Mouse (Mus musculus): ENCODE measurements at regions not wholly inside any gene's neighbourhood (a gene's known extent, or its start where the extent isn't known, plus 50 kb on each side); places are given as distances from the start of the nearest gene placed in this dataset.

DNA sequence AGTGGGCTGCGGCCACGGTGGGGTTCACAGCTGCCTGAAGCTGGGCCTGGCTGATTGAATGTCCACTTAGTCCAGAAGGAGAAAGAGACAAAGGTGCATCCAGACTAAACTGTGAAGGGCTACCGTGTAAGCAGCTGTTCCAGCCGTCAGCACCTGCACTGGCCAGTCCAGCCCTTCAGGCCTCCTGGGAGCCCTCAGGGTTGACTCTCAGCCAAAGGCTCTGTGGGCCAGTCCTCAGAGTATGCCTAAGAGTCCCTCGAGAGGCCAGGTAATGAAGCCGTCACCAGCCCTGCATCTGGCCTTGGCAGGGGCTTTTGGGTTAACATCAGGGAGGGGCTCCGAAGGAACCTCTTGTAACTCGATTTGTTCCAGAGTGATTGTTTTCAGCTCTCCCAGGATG is 187.4 kb downstream of the Gpd2 start:
- Histone ChIP-seq H3K9me3 (ENCODE audit: control insufficient read depth, low read length) (no peaks in the 10 kb centered on the region), H3K4me1 (ENCODE audit: control insufficient read depth, insufficient read depth, low read length) (no peaks in the 10 kb centered on the region), H3K4me3 (ENCODE audit: low read length) (no peak overlapping the region), H3K4me2 (replicated peaks; ENCODE audit: low read depth, low read length) (no peak overlapping the region), H3K9ac (ENCODE audit: low read depth, low read length) (no peak overlapping the region), H3K27ac (ENCODE audit: low read depth, low read length) (no peak overlapping the region), H3K36me3 (ENCODE audit: control insufficient read depth, insufficient read depth, low read length) (no peaks in the 10 kb centered on the region), H3K27me3 (ENCODE audit: control insufficient read depth, insufficient read depth, low read length) (no peaks in the 10 kb centered on the region)
- 84% methylated on average over 8 of the region's 8 CpGs for WGBS
- no peak for ATAC-seq (ENCODE audit: low FRiP score, low TSS enrichment)

DNA sequence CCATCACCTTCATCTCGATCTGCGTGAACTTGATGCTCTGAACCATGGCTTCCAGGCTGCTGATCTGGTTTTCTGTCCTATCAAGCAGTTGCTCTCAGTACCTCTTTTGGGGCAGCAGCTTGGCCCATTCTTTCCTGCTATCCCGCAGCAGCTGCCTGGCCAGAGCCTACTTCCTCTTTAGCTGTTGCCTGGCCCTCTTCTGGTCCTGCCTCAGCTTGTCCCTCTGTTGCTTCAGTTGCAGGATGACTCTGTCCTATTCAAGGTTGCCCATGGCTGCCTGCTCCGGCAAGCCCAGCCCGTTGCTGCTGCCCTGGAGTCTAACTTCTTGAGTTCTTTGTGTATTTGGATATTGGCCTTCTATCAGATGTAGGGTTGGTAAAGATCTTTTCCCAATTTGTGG is 188.0 kb downstream of the Gpd2 start:
- Histone ChIP-seq H3K4me2 (replicated peaks; ENCODE audit: low read depth, low read length) (no peak overlapping the region), H3K36me3 (ENCODE audit: control insufficient read depth, insufficient read depth, low read length) (no peaks in the 10 kb centered on the region), H3K27ac (ENCODE audit: low read depth, low read length) (no peak overlapping the region), H3K4me1 (ENCODE audit: control insufficient read depth, insufficient read depth, low read length) (no peaks in the 10 kb centered on the region), H3K4me3 (ENCODE audit: low read length) (no peak overlapping the region), H3K9ac (ENCODE audit: low read depth, low read length) (no peak overlapping the region), H3K9me3 (ENCODE audit: control insufficient read depth, low read length) (no peaks in the 10 kb centered on the region), H3K27me3 (ENCODE audit: control insufficient read depth, insufficient read depth, low read length) (no peaks in the 10 kb centered on the region)
- 94% methylated on average over 5 of the region's 5 CpGs for WGBS
- no peak for ATAC-seq (ENCODE audit: low FRiP score, low TSS enrichment)

DNA sequence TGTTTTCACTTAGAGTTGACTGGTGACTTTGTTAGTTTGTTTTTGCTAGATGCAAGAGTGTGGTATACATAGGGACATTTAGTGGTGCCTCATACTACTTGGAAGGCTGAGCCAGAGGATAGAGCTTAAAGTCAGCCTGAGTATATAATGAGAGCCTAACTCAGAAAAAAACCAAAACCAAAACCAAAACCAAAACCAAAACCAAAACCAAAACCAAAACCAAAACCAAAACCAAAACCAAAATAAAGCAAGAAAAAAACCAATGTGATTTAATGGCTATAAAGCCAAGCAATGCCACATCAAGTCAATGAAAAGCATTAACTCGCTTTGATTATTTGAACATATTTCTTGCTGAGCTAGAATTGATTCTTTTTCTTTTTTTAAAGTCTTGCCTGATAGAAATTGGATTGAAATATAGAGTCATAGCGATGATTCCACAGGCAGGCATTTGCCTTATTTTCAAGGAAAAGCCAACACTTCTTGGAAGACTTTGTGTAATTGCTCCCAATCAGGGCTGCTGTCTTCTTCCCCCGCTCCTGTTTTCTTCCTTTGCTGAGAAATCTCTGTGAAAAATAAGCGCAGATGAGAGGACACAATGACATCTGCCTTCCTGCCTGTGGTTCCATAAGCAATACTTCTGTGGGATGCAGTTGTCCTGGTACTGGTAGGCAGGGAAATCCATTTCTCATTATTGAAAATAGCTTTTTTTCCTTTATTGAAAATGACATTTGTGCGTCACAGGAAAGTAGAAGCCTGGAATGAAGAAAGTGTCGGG is 213.7 kb downstream of the Gpd2 start:
- Histone ChIP-seq H3K4me1 (ENCODE audit: control insufficient read depth, insufficient read depth, low read length) (no peaks in the 10 kb centered on the region), H3K4me3 (ENCODE audit: low read length) (no peak overlapping the region), H3K27me3 (ENCODE audit: control insufficient read depth, insufficient read depth, low read length) (no peaks in the 10 kb centered on the region), H3K36me3 (ENCODE audit: control insufficient read depth, insufficient read depth, low read length) (no peaks in the 10 kb centered on the region), H3K9ac (ENCODE audit: low read depth, low read length) (no peak overlapping the region), H3K27ac (ENCODE audit: low read depth, low read length) (no peak overlapping the region), H3K9me3 (ENCODE audit: control insufficient read depth, low read length) (no peaks in the 10 kb centered on the region), H3K4me2 (replicated peaks; ENCODE audit: low read depth, low read length) (no peak overlapping the region)
- 94% methylated on average over 6 of the region's 6 CpGs for whole genome bisulfite sequencing
- ATAC-seq (ENCODE audit: low FRiP score, low TSS enrichment), result no peak

DNA sequence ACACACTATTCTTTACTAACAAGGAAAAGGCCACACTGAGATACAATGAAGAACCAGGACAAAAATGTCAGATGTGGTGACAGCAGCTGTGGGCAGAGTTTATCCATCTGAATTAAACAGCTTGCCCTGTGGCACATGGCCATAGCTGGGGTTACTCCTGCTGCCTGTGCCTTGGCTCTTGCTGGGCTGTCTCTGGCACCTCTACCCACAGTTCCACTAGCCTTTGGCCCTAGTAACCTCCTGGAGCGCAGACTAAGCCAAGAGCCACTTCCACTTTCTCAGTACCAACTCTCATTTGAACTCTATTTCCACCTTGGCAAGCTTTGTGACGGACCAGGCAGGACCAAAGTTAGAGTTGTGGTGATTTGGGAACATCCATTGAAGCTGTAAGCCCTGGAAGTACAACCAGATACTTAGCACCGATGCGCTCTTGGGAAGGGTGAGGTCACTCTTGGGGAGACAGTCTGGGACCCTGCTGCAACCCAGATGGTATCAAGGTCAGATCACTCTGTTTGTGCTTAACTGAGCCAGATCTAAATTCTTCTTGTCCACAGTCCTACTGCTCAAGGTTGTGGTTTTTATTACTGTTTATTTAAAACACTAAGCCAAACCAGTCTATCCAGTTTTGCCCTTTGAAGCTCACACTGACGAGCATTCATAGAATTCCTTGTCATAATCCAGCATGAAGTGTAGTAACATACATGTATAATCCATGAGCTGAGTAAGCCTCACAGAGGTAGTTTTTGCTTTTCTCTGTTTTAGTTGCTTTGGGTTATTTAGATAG is 216.7 kb downstream of the Gpd2 start:
- Histone ChIP-seq H3K27ac (ENCODE audit: low read depth, low read length) (no peak overlapping the region), H3K9ac (ENCODE audit: low read depth, low read length) (no peak overlapping the region), H3K4me2 (replicated peaks; ENCODE audit: low read depth, low read length) (no peak overlapping the region), H3K27me3 (ENCODE audit: control insufficient read depth, insufficient read depth, low read length) (no peaks in the 10 kb centered on the region), H3K4me3 (ENCODE audit: low read length) (no peak overlapping the region), H3K36me3 (ENCODE audit: control insufficient read depth, insufficient read depth, low read length) (no peaks in the 10 kb centered on the region), H3K9me3 (ENCODE audit: control insufficient read depth, low read length) (no peaks in the 10 kb centered on the region), H3K4me1 (ENCODE audit: control insufficient read depth, insufficient read depth, low read length) (no peaks in the 10 kb centered on the region)
- ATAC-seq (ENCODE audit: low FRiP score, low TSS enrichment), result peak; percentile 28; the same call in 1 of the 2 replicates
- WGBS, result 79% methylated on average over 5 of the region's 5 CpGs

DNA sequence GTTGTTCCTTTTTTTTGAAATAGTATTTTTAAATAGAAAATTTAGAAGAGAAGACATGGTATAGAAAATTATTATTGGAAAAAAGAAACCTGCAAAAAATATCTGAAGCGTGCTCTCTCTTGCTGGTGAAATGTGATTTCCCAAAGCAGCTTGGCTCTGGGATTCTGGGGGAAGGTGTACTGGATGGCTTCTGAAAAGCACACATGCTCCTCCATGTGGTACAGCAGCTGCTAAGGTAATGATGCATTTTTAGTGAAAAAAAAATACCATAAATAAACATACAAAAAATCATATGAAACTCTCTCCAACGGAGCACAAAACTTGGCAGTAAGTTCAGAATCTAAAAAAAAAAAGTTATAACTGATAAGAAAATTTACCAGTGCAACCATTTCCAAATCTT is 222.5 kb downstream of the Gpd2 start:
- no peak overlapping the region for H3K9ac ChIP-seq (ENCODE audit: low read depth, low read length)
- H3K9me3 ChIP-seq (ENCODE audit: control insufficient read depth, low read length), result no peaks in the 10 kb centered on the region
- H3K27me3 ChIP-seq (ENCODE audit: control insufficient read depth, insufficient read depth, low read length), result no peaks in the 10 kb centered on the region
- H3K4me2 ChIP-seq (replicated peaks; ENCODE audit: low read depth, low read length), result no peak overlapping the region
- WGBS, result 90% methylated on average over 2 of the region's 2 CpGs
- H3K4me3 ChIP-seq (ENCODE audit: low read length), result no peak overlapping the region
- ATAC-seq (ENCODE audit: low FRiP score, low TSS enrichment), result no peak
- H3K36me3 ChIP-seq (ENCODE audit: control insufficient read depth, insufficient read depth, low read length), result no peaks in the 10 kb centered on the region
- H3K4me1 ChIP-seq (ENCODE audit: control insufficient read depth, insufficient read depth, low read length), result no peaks in the 10 kb centered on the region
- H3K27ac ChIP-seq (ENCODE audit: low read depth, low read length), result no peak overlapping the region

DNA sequence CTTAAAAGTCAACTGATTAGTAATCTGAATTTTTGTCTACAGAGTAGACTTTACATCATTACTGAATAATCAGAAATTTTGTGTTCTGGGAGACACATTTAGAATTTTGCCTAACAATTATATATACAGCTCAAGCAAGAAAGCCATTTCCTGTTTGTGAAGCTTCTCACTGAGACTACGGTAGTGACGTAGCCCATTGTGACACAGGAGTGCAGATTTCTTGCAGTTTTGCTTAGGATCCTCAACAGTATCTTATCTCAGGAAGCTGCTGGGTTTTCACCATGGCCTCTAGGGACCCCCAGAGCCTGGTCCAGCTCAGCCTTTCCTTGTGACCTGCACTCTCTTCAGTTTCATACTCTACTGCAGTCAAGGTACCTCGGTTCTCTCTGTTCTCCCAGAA is 236.4 kb downstream of the Gpd2 start:
- ATAC-seq (ENCODE audit: low FRiP score, low TSS enrichment), result no peak
- Histone ChIP-seq H3K4me1 (ENCODE audit: control insufficient read depth, insufficient read depth, low read length) (no peaks in the 10 kb centered on the region), H3K27ac (ENCODE audit: low read depth, low read length) (no peak overlapping the region), H3K4me3 (ENCODE audit: low read length) (no peak overlapping the region), H3K9me3 (ENCODE audit: control insufficient read depth, low read length) (no peaks in the 10 kb centered on the region), H3K9ac (ENCODE audit: low read depth, low read length) (no peak overlapping the region), H3K36me3 (ENCODE audit: control insufficient read depth, insufficient read depth, low read length) (no peaks in the 10 kb centered on the region), H3K27me3 (ENCODE audit: control insufficient read depth, insufficient read depth, low read length) (no peaks in the 10 kb centered on the region), H3K4me2 (replicated peaks; ENCODE audit: low read depth, low read length) (no peak overlapping the region)
- 79% methylated on average over 3 of the region's 3 CpGs for WGBS

DNA sequence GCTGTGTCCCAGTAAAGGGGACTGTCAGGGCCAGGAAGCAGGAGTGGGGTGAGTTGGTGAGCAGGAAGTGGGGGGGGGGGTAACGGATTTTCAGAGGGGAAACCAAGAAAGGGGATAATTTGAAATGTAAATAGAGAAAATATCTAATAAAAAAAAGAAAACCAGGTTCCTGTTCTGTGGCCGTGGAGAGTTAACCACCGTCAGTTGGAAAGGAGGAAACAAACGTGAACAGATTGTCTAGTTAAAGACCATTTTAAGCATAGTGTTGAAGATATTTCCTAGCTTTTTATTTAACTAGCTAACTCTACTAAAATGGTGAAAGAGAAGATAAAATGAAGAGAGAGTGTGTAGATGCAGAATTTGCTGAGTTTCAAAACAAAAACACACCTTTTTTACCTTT is 254.7 kb downstream of the Gpd2 start:
- ATAC-seq (ENCODE audit: low FRiP score, low TSS enrichment), result no peak
- Histone ChIP-seq H3K27ac (ENCODE audit: low read depth, low read length) (no peak overlapping the region), H3K36me3 (ENCODE audit: control insufficient read depth, insufficient read depth, low read length) (no peaks in the 10 kb centered on the region), H3K27me3 (ENCODE audit: control insufficient read depth, insufficient read depth, low read length) (no peaks in the 10 kb centered on the region), H3K4me1 (ENCODE audit: control insufficient read depth, insufficient read depth, low read length) (no peaks in the 10 kb centered on the region), H3K9me3 (ENCODE audit: control insufficient read depth, low read length) (no peaks in the 10 kb centered on the region), H3K9ac (ENCODE audit: low read depth, low read length) (no peak overlapping the region), H3K4me2 (replicated peaks; ENCODE audit: low read depth, low read length) (no peak overlapping the region), H3K4me3 (ENCODE audit: low read length) (no peak overlapping the region)
- WGBS, result 77% methylated on average over 4 of the region's 4 CpGs

DNA sequence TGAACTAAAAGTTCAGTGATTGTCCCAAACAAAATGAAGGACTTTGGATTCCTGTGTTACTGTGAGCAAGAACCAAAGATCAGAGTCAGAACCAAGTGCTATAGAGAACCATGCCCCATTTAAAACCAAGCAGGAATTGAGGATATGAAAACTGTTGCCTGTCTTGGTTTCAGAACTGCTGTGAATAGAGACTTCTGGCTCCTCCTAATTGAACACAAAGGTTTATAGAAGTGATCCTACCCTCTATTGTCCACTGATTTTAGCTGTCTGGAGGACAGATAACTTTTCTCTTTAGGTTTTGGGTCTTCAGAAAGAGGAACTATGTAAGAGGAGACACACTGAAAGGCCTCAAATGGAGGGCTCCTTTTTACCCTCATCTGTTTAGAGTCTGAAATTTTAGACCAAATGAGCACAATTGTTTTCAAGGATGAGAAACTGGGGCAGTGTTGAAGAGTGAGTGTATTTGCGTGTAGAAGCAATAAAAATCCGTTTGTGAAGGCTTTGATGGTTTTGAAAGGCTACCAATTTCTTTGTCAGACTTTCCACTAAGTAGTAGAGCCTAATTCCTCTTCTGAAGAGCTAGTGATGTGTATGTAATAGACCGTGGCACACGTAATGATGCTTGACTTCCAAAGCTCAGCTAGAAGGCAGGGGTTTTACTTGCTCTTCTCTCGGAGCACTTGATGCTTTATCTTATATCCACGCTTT is 255.6 kb downstream of the Gpd2 start:
- ATAC-seq (ENCODE audit: low FRiP score, low TSS enrichment), result no peak
- no peak overlapping the region for H3K4me2 ChIP-seq (replicated peaks; ENCODE audit: low read depth, low read length)
- no peak overlapping the region for H3K4me3 ChIP-seq (ENCODE audit: low read length)
- 74% methylated on average over 6 of the region's 6 CpGs for whole genome bisulfite sequencing
- H3K36me3 ChIP-seq (ENCODE audit: control insufficient read depth, insufficient read depth, low read length), result no peaks in the 10 kb centered on the region
- no peak overlapping the region for H3K27ac ChIP-seq (ENCODE audit: low read depth, low read length)
- H3K4me1 ChIP-seq (ENCODE audit: control insufficient read depth, insufficient read depth, low read length), result no peaks in the 10 kb centered on the region
- no peaks in the 10 kb centered on the region for H3K27me3 ChIP-seq (ENCODE audit: control insufficient read depth, insufficient read depth, low read length)
- H3K9ac ChIP-seq (ENCODE audit: low read depth, low read length), result no peak overlapping the region
- H3K9me3 ChIP-seq (ENCODE audit: control insufficient read depth, low read length), result no peaks in the 10 kb centered on the region

All from kidney, embryonic 14.5 days (tissue).